Mouse (Mus musculus): ENCODE data around the gene Gm13693. TPM values are rescaled to one million over a fixed set of nuclear protein-coding genes. Genes with fewer than 3 reads are reported as not detected.
"Not testable (repeated sequence)": the region's sequence is repeated elsewhere in the genome, so short reads cannot be mapped to it uniquely, and the experiment has no call there.

The Gm13693 gene
- not detected in 2 replicates for polyA plus RNA-seq (2012; rRNA removed)

- WGBS: no CpG with 5 or more reads among the region's 6 CpGs
Measured at GRCm38 (mm10) chr2:83961203-83961602, at the start of gene Gm13693. TSS of gene Gm13693 (plus strand) at chr2:83961503.

GRCm38 (mm10) chr2:83929478-83930088, 31.7 kb upstream of the Gm13693 start:
- no peak for DNase-seq (ENCODE audit: low read depth, low spot score)
- 68% methylated on average over 2 of the region's 2 CpGs for WGBS

More at GRCm38 (mm10) chr2:83961203-83961602, at the start of gene Gm13693:
- not testable (repeated sequence) for DNase-seq (ENCODE audit: low read depth, low spot score)

GRCm38 (mm10) chr2:83940931-83941361, 20.4 kb upstream of the Gm13693 start, which contains the start of gene Zswim2:
TSS of gene Zswim2 (minus strand) at chr2:83941228.
- WGBS: 3% methylated on average over 20 of the region's 20 CpGs
- DNase-seq (ENCODE audit: low read depth, low spot score): no peak

- 31% methylated on average over 3 of the region's 3 CpGs for WGBS
- DNase-seq (ENCODE audit: low read depth, low spot score): no peak
Measured at GRCm38 (mm10) chr2:83941378-83941777, 19.9 kb upstream of the Gm13693 start.

GRCm38 (mm10) chr2:83941792-83942191, 19.5 kb upstream of the Gm13693 start:
- no peak for DNase-seq (ENCODE audit: low read depth, low spot score)
- 76% methylated on average over 4 of the region's 4 CpGs for WGBS

- DNase-seq (ENCODE audit: low read depth, low spot score): not testable (repeated sequence)
- WGBS: no CpG with 5 or more reads among the region's 6 CpGs
Measured at GRCm38 (mm10) chr2:83955393-83955792, 5.9 kb upstream of the Gm13693 start, which contains the start of gene Gm13698. TSS of gene Gm13698 (plus strand) at chr2:83955693.

GRCm38 (mm10) chr2:83967013-83967412, 5.7 kb downstream of the Gm13693 start, which contains the start of gene Gm13695:
TSS of gene Gm13695 (plus strand) at chr2:83967313.
- no CpG with 5 or more reads among the region's 6 CpGs for WGBS

GRCm38 (mm10) chr2:83972823-83973222, 11.5 kb downstream of the Gm13693 start, which contains the start of gene Gm13696:
TSS of gene Gm13696 (plus strand) at chr2:83973123.
- DNase-seq (ENCODE audit: low read depth, low spot score): not testable (repeated sequence)
- no CpG with 5 or more reads among the region's 6 CpGs for WGBS

More at GRCm38 (mm10) chr2:83967013-83967412, 5.7 kb downstream of the Gm13693 start, which contains the start of gene Gm13695:
- not testable (repeated sequence) for DNase-seq (ENCODE audit: low read depth, low spot score)

- not testable (repeated sequence) for DNase-seq (ENCODE audit: low read depth, low spot score)
- WGBS: no CpG with 5 or more reads among the region's 6 CpGs
Measured at GRCm38 (mm10) chr2:83978633-83979032, 17.3 kb downstream of the Gm13693 start, which contains the start of gene Gm13694. TSS of gene Gm13694 (plus strand) at chr2:83978933.

GRCm38 (mm10) chr2:83984443-83984842, 23.1 kb downstream of the Gm13693 start, which contains the start of gene Gm13697:
TSS of gene Gm13697 (plus strand) at chr2:83984743.
- no CpG with 5 or more reads among the region's 6 CpGs for WGBS
- not testable (repeated sequence) for DNase-seq (ENCODE audit: low read depth, low spot score)

GRCm38 (mm10) chr2:83990253-83990652, 28.9 kb downstream of the Gm13693 start, which contains the start of gene Gm13691:
TSS of gene Gm13691 (plus strand) at chr2:83990553.
- not testable (repeated sequence) for DNase-seq (ENCODE audit: low read depth, low spot score)
- WGBS: no CpG with 5 or more reads among the region's 6 CpGs

- not testable (repeated sequence) for DNase-seq (ENCODE audit: low read depth, low spot score)
- WGBS: 38% methylated on average over 8 of the region's 9 CpGs
Measured at GRCm38 (mm10) chr2:83993639-83994255, 32.4 kb downstream of the Gm13693 start.

- DNase-seq (ENCODE audit: low read depth, low spot score): not testable (repeated sequence)
- WGBS: 64% methylated on average over 2 of the region's 3 CpGs
Measured at GRCm38 (mm10) chr2:83994526-83994925, 33.2 kb downstream of the Gm13693 start.

- WGBS: 48% methylated on average over 1 of the region's 1 CpGs
- no peak for DNase-seq (ENCODE audit: low read depth, low spot score)
Measured at GRCm38 (mm10) chr2:84008913-84009312, 47.6 kb downstream of the Gm13693 start.

GRCm38 (mm10) chr2:84009818-84010217, 48.5 kb downstream of the Gm13693 start:
- DNase-seq (ENCODE audit: low read depth, low spot score): no peak
- WGBS: 63% methylated on average over 3 of the region's 3 CpGs

Other genes starting within 250 kb of the Gm13693 start
- gene Itgav, start 237.1 kb upstream of the Gm13693 start, polyA plus RNA-seq (2012; rRNA removed): 8.5 and 18.2 TPM in 2 replicates
- gene Fam171b, start 148.9 kb upstream of the Gm13693 start, polyA plus RNA-seq (2012; rRNA removed): 0.41 and 0.52 TPM in 2 replicates
- gene Zswim2, start 20.3 kb upstream of the Gm13693 start, polyA plus RNA-seq (2012; rRNA removed): not detected in 2 replicates
- not detected in 2 replicates for gene Gm13698, start 5.8 kb upstream of the Gm13693 start, polyA plus RNA-seq (2012; rRNA removed)
- not detected in 2 replicates for gene Gm13695, start 5.8 kb downstream of the Gm13693 start, polyA plus RNA-seq (2012; rRNA removed)
- gene Gm13696, start 11.6 kb downstream of the Gm13693 start, polyA plus RNA-seq (2012; rRNA removed): not detected in 2 replicates
- gene Gm13694, start 17.4 kb downstream of the Gm13693 start, polyA plus RNA-seq (2012; rRNA removed): not detected in 2 replicates
- not detected in 2 replicates for gene Gm13697, start 23.2 kb downstream of the Gm13693 start, polyA plus RNA-seq (2012; rRNA removed)
- not detected in 2 replicates for gene Gm13691, start 29.1 kb downstream of the Gm13693 start, polyA plus RNA-seq (2012; rRNA removed)